Mouse (Mus musculus): ENCODE data around the gene Baiap2. TPM values are rescaled to one million over a fixed set of nuclear protein-coding genes. Genes with fewer than 3 reads are reported as not detected.

Gene Baiap2
- polyA plus RNA-seq, 1 experiment = 8.8 TPM

- no peak for DNase-seq (ENCODE audit: low read depth, low spot score)
- 92% methylated on average over 8 of the region's 8 CpGs for WGBS
These were observed 24.8 kb downstream of the Baiap2 start for GRCm38 (mm10) chr11:119967401-119967800.

- 91% methylated on average over 2 of the region's 2 CpGs for WGBS
- DNase-seq (ENCODE audit: low read depth, low spot score) = no peak
These were observed 25.3 kb downstream of the Baiap2 start for GRCm38 (mm10) chr11:119967892-119968291.

GRCm38 (mm10) chr11:119970021-119970851 is 27.7 kb downstream of the Baiap2 start:
- WGBS = 85% methylated on average over 12 of the region's 12 CpGs

GRCm38 (mm10) chr11:119973789-119974188 is 31.2 kb downstream of the Baiap2 start:
- 40% methylated on average over 4 of the region's 4 CpGs for WGBS
- DNase-seq (ENCODE audit: low read depth, low spot score) = no peak

More at GRCm38 (mm10) chr11:119970021-119970851, 27.7 kb downstream of the Baiap2 start:
- DNase-seq (ENCODE audit: low read depth, low spot score) = no peak

DNA sequence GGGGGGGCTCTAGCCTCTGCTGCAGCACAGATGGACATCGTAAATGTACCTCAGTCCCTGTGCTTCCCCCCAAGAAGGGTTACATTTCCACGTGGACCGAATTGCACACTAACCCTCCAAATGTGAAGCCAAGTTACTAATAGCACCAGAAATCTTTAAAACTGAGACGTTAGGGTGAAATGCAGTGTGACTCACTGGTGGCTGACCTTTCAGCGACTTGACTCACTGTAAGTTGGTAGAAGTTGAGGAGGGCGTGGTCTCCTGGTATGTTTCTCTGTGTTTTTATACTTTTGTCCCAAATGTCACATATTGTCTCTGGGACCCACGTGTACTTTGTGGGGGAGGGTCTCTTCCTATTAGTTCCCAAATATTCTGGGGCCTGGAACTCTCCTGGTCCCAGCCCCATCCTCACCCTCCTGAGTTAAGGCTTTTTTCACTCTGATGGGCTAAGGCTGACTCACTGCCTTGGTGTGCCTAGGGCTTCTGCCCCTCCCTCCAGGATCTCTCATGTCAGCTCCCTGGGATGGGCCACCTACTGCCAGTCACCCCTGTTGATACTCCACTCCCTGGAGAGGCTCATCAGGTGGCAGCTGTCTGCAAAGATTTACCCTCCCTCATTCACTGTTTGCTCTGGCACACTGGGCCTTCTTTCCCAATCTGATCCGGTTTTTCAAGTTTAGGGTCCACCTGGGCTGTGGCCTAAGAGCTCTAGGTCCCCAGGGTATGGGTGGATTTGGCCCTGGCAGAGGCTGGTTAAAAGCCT is 33.4 kb downstream of the Baiap2 start:
- peak; percentile 85 for DNase-seq (ENCODE audit: low read depth, low spot score)
- 24% methylated on average over 8 of the region's 8 CpGs for WGBS

DNA sequence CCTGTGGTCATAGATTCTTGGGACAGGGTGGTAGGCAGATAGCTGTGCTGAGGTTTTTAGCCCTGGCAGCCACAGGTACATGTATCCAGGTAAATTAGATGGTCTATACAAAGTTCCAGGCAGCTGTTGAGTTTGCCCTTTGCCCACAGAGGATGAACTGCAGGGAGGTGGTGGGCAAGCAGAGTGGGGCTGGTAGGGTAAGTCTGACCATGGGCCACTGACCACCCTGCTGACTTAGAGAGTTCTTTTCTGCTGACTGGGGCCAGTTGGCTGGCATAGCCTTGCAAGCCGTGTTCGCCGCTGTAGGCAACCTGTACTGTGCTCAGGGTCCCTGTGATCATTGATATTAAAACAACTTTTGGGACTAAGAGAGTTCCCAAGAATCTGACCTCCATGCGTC is 36.1 kb downstream of the Baiap2 start:
- 99% methylated on average over 4 of the region's 4 CpGs for WGBS
- DNase-seq (ENCODE audit: low read depth, low spot score) = no peak

- DNase-seq (ENCODE audit: low read depth, low spot score) = no peak
- 35% methylated on average over 10 of the region's 10 CpGs for WGBS
These were observed 37.2 kb downstream of the Baiap2 start for GRCm38 (mm10) chr11:119979596-119980385.

DNA sequence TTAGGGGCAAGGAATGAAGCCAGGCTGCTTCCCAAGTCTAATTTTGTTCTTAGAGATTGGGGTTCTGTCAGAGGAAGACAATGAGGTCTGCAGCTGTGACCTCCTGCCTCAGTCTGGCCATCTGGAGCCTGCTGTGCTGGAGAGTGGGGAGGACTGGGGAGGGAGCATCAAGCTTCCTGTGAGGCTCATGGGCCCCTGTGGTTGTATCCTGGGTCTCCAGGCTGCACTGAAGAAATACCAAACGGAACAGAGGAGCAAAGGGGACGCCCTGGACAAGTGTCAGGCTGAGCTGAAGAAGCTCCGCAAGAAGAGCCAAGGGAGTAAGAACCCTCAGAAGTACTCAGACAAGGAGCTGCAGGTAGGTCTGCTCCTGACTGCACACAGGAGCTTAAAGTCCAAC is 39.2 kb downstream of the Baiap2 start:
- WGBS = 90% methylated on average over 3 of the region's 3 CpGs
- no peak for DNase-seq (ENCODE audit: low read depth, low spot score)

DNA sequence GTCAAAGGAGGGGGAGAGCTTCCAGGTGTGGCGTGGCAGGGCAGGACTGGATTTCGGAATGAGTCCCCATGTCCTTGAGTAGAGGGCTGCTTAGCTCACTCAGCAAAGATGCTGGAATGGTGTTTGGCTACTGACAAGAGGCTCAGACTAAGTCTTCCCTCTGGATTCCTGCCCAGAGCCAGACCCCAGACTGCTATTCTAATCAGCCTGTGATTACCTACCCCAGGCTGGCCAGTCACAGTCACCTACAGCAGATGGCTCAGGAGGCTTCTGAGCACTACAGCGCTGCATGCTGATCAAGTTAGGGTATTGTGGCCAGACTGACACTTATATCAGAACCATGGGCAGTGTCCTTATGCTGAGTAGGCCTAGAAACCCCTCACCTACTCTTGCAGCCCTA is 39.7 kb downstream of the Baiap2 start:
- 95% methylated on average over 3 of the region's 3 CpGs for WGBS
- DNase-seq (ENCODE audit: low read depth, low spot score) = no peak

DNA sequence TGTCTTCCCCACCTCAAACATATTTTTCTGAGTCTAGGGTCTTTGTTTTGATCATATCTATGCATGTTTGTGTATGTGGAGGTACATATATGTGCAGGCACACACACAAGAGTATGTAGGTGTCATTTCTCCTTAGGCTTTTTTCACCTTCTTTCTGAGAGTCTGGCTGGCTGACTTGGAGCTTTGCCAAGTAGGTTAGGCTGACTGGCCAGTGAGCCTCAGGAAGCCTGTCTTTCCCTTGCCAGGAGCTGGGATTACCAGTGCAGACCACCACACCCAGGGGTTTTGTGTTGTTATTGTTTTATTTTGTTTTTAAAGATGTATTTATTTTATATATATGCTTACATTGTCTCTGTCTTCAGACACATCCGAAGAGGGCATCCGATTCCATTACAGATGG is 40.6 kb downstream of the Baiap2 start:
- 92% methylated on average over 2 of the region's 2 CpGs for WGBS
- no peak for DNase-seq (ENCODE audit: low read depth, low spot score)

- WGBS = 87% methylated on average over 9 of the region's 9 CpGs
- DNase-seq (ENCODE audit: low read depth, low spot score) = no peak
These were observed 44.3 kb downstream of the Baiap2 start for GRCm38 (mm10) chr11:119986751-119987425.

DNA sequence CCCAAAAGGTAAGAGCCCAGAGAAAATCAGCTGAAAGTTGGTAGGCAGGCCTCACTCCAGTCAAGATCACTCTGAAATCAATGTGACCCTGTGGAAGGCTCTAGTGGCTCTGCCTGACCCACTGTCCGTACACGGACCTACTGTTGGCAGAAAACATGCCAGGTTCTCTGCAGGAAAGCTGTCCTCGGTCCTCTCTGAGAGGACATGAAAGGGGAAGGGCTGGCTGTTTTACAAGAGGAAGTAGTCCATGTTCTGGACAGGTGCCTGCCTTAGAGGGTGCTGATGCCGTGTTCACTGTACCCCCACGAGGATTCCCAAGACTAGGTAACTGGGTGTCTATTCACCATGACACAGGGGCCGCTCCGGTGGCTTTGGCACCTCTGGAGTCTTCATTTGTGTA is 45.3 kb downstream of the Baiap2 start:
- WGBS = 27% methylated on average over 7 of the region's 7 CpGs
- no peak for DNase-seq (ENCODE audit: low read depth, low spot score)

DNA sequence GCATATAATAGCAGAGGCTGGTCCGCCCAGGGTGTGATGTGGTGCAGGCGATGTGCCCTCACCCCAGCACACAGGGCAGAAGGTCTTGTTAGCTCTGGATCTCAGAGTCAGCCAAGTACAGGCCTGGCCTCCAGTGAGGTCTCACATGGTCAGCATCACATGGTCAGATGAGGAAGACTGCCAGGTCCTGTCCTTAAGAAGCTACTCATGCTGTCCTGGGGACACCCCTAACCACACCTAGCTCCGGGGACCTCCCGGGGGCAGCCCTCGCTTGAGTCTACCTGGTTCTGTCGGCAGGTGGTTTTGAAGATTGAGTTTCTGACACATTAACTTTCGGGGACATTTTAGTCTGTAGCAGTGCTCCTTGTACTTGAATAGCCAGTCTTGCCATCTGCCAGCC is 45.8 kb downstream of the Baiap2 start:
- DNase-seq (ENCODE audit: low read depth, low spot score) = no peak
- 30% methylated on average over 7 of the region's 7 CpGs for WGBS

GRCm38 (mm10) chr11:119989115-119989564 is 46.6 kb downstream of the Baiap2 start:
- no peak for DNase-seq (ENCODE audit: low read depth, low spot score)
- 11% methylated on average over 10 of the region's 10 CpGs for WGBS

DNA sequence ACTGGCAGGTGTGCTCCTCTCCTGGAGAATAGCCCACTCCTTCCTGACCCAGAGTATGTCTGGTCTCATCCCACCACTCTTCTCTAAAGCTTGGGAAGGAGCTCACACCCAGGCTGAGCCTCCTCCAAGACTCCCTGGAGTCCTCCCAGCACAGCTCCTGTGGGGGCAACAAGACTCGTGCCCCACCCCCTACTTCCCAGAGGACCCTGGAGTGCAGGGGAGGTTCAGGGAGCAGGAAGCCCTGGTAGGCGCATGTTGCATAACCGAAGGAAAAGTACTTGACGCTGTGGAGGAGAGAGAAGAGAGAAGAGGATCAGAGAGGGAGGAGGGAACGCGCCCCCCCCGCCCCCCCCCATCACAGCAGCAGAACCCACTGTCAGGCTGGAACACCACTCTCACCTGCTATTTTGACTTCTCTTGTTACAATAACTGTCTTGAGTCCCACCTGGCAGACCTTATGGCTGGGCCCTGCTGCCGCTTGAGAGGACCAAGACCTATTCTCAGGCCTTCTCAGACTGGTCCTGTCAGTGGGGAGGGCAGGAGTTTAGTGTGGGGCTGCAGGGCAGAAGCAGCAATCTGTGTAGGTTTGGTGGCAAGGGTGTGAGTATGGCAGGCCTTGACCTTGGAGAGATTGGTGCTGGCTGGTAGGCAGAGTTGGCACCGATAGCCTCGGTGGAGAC is 48.2 kb downstream of the Baiap2 start:
- no peak for DNase-seq (ENCODE audit: low read depth, low spot score)
- 49% methylated on average over 10 of the region's 10 CpGs for WGBS

DNA sequence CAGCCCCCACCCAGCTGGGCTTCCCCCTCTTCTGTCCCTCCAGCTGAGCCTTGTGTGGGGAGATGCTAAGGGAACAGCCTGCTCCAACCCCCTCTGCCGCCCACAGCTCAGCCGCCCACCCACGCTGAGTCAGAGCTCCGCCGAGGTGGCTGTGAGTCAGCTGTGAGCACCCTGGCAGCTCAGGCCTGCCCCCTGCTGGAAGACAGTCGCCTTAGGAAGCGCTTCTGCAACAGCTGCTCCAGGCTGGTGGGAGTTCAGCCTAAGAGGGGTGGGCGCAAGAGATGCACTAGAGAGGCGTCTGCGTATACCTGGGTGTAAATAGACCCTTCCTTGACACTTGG is 48.7 kb downstream of the Baiap2 start:
- DNase-seq (ENCODE audit: low read depth, low spot score) = no peak
- 7% methylated on average over 10 of the region's 10 CpGs for WGBS

DNA sequence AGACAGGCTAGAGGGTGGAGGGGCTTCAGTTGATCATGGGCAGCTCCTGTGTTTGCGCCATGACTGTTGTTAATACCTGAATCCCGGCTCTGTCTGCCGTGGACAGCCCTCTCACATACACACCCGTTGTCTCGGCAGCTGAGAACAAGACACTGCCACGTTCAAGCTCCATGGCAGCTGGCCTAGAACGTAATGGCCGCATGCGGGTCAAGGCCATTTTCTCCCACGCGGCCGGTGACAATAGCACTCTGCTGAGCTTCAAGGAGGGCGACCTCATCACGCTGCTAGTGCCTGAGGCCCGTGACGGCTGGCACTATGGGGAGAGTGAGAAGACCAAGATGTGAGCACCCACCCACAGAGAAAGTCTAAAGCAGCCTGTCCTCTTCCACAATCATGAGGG is 54.8 kb downstream of the Baiap2 start:
- DNase-seq (ENCODE audit: low read depth, low spot score) = no peak
- 90% methylated on average over 16 of the region's 16 CpGs for WGBS

GRCm38 (mm10) chr11:120002041-120002440 is 59.5 kb downstream of the Baiap2 start:
- 79% methylated on average over 5 of the region's 5 CpGs for WGBS
- DNase-seq (ENCODE audit: low read depth, low spot score) = no peak

GRCm38 (mm10) chr11:120002634-120003220 is 60.2 kb downstream of the Baiap2 start:
- WGBS = 90% methylated on average over 7 of the region's 7 CpGs

More at GRCm38 (mm10) chr11:120002634-120003220, 60.2 kb downstream of the Baiap2 start:
- DNase-seq (ENCODE audit: low read depth, low spot score) = no peak
